Mouse (Mus musculus): ENCODE data around the gene Cdh4.

Cdh4 gene

GRCm38 (mm10) chr2:179598886-179599285, 156.7 kb downstream of the Cdh4 start:
- no peak for DNase-seq (ENCODE audit: low read depth)

DNA sequence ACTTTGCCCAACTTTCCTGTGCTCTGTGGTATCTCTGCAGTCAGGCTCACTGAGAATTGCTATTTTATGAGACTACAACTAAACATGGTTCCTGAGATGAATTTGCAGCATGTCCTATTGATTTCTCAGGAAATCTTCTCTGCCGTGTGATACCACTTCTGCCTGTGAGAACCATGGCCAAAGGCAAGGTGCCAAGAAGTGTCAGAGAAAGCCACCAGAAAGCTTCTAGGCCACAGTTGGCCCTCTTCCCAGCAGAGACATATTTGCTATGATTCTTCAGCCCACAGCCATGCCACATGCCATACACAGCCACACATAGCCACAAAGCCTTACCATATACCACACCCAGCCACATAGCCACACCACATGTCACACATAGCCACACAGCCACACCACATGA, 157.7 kb downstream of the Cdh4 start:
- no peak for DNase-seq (ENCODE audit: low read depth)

DNA sequence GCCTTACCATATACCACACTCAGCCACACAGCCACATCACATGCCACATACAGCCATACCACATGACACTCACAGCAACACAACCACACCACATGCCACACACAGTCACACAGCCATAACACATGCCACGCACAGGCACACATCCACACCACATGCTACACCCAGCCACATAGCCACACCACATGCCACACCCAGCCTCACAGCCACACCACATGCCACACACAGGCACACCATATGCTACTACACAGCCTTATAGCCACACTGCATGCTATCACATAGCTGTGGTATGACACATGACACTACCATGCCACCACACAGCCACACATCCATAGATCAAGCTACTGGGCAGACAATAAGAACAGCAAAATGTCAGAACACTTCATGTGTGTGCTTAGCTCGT, 158.1 kb downstream of the Cdh4 start:
- DNase-seq (ENCODE audit: low read depth): no peak

DNA sequence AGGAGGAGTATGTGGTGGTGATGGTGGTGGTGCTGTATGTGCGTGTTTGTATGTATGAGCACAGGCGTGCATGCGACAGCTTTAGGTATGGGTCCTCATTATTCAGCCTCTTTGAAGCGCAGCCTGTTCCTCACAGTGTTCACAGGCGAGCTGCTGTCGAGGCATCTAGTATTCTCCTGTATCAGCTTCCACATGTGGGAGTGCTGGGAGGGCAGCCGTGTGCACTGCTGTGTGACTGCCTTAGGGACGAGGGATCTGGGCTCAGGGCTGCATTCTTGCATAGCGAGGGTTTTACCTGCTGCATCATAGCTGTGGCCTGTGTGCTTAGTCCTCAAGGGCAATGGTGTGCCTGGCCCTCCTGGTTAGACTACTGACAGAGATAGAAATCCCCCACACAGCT, 158.9 kb downstream of the Cdh4 start:
- no peak for DNase-seq (ENCODE audit: low read depth)

GRCm38 (mm10) chr2:179604746-179605145, 162.5 kb downstream of the Cdh4 start:
- DNase-seq (ENCODE audit: low read depth): no peak

- DNase-seq (ENCODE audit: low read depth): no peak
Measured at GRCm38 (mm10) chr2:179605255-179605654, 163.0 kb downstream of the Cdh4 start.

- DNase-seq (ENCODE audit: low read depth): no peak
Measured at GRCm38 (mm10) chr2:179606341-179606740, 164.1 kb downstream of the Cdh4 start.

GRCm38 (mm10) chr2:179615906-179616305, 173.7 kb downstream of the Cdh4 start:
- DNase-seq (ENCODE audit: low read depth): no peak

DNA sequence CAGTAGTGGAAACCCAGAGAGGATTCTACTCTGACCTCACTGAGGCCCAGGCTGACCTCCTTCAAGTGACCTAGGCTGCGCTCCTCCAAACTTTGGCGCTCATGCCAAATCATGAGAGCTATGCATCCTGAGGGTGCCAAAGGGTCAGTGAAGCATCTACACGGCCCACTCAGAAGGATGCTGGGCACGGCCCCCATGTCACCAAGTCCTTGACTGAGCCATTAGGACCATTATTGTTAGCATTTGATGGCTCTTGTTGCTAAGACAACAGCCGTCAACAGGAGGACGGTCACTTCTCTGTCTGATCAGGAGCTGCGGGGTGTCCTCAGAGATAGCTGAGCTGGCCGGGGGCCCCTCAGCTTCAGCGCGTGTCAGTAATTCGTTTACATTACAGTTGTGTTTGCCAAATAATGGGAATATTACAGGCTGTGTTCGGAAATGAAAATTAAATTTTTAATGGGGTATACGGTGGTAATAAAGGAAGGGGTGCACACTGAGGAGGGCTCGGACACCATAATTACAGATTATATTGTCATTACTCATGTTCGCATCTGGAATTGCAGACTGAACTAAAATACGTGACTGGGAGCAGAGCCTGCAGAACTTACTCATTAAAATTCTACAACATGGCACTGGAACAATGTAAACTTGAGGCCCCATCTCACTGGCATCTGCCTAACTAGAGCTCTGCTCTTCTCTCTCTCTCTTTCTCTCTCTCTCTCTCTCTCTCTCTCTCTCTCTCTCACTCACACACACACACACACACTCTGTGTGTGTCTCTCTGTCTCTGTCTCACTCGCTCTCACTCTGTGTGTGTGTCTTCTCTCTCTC, 181.6 kb downstream of the Cdh4 start:
- no peak for DNase-seq (ENCODE audit: low read depth)

DNA sequence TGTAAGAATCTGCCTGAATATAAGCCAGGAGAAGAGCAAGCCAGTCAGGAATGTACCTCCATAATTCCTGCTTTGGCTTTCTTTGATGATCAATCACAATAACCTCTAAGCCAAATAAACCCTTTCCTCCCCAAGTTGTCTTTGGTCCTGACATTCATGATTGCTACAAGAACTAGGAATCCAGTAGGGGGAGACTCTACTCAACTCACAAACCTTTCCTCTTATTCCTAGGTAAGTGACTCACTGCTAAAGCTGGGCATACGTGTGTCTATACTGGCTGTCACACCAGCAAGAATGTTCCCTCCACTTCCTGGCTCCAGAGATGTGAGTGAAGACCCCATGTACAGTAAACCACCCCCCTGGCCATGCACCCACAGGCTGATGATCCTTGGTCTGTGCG, 185.3 kb downstream of the Cdh4 start:
- DNase-seq (ENCODE audit: low read depth): no peak

DNA sequence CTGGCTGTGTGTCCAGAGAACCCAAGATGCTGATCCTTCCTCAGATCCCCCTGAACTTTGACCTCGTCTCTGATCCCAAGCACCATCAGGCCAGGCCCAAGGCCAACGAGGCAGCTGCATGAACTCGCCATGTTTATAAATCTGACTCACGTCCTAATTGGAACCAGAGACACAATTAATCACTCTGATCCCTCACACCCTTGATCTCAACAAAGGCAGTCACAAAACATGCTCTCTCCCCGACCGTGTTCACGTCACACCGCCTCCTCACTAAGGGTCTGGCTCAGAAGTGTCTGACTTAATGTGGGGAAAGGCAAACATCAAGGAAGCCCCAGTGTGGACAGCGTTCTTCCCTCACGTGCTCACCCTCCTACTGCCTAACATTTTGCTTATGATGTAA, 188.5 kb downstream of the Cdh4 start:
- DNase-seq (ENCODE audit: low read depth): no peak

DNA sequence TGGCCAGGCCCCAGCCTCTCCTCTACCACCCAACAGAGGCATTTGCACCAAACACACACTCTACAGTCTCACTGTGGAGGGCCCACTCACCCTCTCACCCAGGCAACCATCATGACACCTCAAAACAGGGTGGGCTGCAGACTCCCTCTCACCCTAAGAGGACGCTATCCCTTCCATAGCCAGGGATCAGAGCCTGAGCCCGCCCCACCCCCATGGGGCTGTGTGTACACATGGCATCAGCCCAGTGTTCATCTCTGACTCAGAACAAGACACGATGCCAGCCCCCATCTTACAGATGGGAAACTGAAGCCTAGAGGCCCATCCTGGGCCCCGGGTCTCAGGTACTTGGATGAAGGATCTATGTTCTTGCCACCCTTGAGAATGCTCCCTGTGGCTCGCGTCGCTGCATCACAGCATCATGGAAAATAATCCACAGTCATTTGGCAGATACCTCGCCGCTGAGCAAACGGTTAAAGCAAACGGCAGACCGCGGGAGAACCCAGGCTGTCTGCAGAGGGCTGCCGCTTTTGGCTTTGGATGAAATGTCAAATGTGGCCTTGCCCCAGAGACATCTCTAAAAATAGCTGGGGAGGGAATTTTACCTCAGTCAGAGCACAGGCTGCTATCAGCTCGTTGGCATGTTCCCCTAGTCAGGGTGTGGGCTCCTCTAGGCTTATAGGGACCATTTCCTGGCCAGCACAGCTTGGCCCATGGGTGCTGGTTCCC, 198.5 kb downstream of the Cdh4 start:
- DNase-seq (ENCODE audit: low read depth): no peak

GRCm38 (mm10) chr2:179648573-179649263, 206.5 kb downstream of the Cdh4 start:
- DNase-seq (ENCODE audit: low read depth): no peak

DNA sequence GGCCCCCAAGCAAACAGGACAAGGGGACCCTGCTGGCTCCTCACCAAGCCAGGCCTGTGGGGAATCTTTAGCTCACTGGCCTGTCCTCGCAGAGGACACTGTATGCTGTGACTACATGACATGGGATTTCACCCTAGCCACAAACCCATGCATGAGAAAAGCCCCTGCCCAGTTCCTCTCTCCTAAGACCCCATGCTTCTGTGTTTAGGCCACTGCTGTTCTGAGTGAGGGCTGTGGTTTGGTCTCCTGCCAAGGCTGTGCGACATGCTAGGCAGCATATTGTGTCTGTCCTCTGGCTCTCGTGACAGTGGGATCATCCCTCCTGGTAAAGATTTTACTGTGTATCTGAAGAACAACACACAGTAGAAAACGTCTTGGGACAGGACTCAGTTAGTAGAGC, 207.1 kb downstream of the Cdh4 start:
- no peak for DNase-seq (ENCODE audit: low read depth)

- DNase-seq (ENCODE audit: low read depth): no peak
Measured at GRCm38 (mm10) chr2:179650168-179650567, 207.9 kb downstream of the Cdh4 start.

DNA sequence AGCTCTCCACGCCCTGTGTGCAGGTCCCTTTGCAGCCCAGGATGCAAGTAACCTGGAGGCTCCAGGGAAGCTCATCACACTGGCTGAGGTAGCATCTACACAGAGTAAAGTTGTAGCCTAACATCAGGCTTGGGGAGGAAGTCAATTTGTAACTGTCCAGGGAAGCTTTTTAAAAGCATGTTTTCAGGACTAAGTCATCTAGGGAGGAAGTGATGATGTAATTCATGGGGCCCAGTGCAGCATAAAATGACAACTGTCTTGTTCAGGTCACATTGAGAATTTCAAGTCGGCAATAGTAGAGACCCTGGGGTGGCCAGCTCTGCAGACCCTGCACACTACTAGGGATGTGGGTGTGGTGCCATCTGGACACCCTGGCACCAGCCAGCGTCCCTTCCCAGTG, 213.3 kb downstream of the Cdh4 start:
- DNase-seq (ENCODE audit: low read depth): no peak

- no peak for DNase-seq (ENCODE audit: low read depth)
Measured at GRCm38 (mm10) chr2:179659254-179659653, 217.0 kb downstream of the Cdh4 start.

DNA sequence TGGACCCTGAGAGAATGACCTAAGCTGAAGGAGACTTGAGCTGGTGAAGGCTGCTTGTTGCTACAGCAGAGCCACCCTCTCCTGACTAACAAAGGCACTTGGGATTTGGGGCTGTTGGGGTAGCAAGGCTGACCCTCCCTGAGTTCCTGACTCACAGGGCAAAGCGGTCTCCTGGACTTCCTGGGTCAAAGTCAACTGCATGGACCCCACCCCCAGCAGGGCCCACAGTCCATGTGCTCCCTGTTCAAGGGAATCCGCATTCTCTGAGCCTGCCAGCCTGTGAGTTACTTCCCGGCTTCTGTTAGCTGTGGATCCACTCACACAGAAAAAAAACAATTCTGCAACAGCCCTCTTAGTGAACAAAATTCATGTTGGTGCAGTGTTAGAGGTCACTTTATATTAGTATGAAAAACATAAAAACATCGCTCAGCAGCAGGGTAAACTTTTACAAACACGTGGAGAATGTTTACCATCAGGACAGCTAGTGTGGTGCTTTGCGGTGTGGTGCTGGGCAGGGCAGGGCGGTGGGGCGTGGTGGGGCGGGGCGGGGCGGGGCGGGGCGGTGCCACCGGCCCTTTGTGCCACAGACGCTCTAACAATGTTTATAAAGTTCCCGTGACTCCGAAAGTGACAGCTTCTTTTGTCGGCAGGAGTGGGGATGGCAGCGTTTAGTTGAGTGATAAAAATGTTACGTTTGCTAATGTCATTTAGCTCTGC, 219.9 kb downstream of the Cdh4 start:
- DNase-seq (ENCODE audit: low read depth): no peak

GRCm38 (mm10) chr2:179662739-179663138, 220.5 kb downstream of the Cdh4 start:
- no peak for DNase-seq (ENCODE audit: low read depth)

DNA sequence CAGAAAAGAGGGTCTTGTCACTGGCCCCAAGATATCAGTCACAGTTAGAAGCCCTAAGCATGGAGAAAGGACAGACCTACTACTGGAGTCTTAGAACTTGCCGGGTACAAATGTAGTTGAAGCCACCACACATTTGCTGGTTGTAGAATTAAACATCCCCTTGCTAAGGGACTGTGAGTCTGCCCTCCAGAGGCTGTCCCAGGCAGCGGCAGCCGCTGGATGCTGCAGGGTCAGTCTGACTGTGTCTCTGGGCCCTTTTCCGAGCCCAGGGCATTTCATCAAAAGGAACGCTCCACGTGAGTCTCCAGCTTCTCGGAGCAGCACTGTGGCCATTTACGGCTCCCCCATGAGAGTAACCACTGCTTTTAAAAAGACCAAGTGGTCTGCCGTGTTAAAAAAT, 221.4 kb downstream of the Cdh4 start:
- no peak for DNase-seq (ENCODE audit: low read depth)

- no peak for DNase-seq (ENCODE audit: low read depth)
Measured at GRCm38 (mm10) chr2:179664171-179664608, 222.0 kb downstream of the Cdh4 start.

GRCm38 (mm10) chr2:179670689-179671088, 228.5 kb downstream of the Cdh4 start:
- DNase-seq (ENCODE audit: low read depth): no peak

Data from 416B (cell line).